Mouse (Mus musculus): Measurements from ENCODE around the gene Cyp2e1. TPM values are rescaled to one million over a fixed set of nuclear protein-coding genes. Genes with fewer than 3 reads are reported as not detected.

Gene Cyp2e1
- total RNA-seq, 4 experiments from 2014 or later, result 3.0 to 9.8 (median 4.0) TPM

DNA sequence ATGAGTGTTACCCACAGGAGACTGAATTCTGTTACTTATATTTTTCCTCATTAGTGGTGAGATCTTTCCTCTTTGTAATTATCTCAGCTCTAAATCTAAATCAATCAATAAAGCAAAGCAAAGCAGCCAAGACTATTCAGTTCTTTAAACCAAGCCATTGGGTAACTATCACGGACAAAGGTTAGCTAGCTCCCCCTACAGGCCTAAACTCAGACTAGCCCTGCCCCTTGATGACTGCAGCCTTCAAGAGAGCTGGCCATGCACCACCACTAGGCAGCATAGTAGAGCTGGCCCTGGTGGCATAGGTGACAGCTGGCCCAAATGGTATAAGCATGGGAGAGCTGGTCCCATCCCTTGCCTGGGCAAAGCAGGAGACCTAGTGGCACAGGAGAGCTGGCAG, 42.2 kb downstream of the Cyp2e1 start:
- DNase-seq (ENCODE audit: low spot score), result no peak

DNA sequence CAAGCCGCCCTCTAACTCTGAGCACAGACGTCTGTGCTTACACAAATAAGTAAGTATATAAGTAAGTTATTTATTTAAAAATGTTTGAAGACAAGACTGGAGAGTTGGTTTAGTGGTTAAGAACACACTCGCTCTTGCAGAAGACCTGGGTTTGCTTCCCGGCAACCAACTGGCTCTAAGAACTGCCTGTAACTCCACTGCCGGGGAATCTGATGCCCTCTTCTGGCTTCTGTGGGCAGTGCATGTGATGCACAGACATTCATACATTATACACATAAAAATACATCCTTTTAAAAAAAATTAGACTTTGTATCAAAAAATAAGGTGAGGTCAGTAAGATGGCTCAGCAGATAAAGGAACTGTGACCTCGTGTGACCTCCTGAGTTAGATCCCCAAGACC, 47.0 kb downstream of the Cyp2e1 start:
- DNase-seq (ENCODE audit: low spot score), result no peak

DNA sequence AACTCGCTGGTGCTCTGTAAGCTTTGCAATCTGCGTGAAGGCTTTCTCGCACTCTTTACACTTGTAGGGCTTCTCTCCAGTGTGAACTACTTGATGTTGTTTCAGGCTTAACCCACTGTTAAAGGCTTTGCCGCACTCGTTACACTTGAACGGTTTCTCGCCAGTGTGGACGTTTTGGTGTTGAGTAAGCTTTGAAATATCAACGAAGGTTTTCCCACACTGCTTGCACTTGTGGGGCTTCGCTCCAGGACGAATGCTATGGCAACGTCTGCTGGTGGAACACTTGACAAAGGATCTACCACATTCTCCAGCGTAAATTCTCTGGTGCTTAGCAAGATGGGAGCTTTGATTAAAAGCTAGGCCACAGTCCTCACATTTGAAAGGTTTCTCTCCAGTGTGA, 48.2 kb downstream of the Cyp2e1 start:
- DNase-seq (ENCODE audit: low spot score), result no peak

DNA sequence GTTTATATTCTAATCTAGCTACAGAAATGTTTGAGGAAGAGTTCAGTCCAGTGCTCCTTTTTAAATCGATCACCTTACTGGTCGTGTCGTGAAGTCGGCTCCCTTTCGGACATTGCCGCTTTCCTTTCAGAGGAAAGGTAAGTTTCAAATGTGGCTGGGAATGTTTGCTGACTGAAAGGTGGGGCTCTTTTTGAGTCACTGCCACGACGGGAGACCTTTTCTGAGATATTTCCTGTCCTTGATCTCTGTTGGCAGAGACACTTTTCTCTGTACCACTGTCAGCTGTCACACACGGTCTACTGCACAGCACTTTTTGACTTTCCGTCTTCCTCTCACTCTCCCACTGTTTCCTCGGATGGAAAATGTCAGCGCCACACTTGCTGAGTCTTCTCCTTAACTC, 49.3 kb downstream of the Cyp2e1 start:
- no peak for DNase-seq (ENCODE audit: low spot score)

DNA sequence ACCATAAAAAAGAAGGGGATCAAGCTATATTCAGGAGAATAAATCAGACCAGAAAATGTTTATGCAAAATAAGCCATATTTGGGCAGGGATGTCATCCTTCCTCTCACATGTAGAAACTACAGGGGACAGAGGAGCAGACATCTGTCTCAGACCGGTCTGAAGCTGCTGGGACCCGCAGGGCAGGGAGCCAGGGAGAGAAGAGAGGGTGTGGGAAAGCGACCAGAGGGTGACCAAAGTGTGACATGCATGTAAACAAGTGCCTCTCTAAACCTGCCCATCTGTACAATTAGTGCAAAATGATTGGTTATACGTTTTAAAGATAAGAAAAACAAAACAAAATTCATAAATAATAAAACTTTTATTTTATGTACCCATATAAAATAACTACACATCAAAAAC, 56.6 kb downstream of the Cyp2e1 start:
- DNase-seq (ENCODE audit: low spot score), result no peak

DNA sequence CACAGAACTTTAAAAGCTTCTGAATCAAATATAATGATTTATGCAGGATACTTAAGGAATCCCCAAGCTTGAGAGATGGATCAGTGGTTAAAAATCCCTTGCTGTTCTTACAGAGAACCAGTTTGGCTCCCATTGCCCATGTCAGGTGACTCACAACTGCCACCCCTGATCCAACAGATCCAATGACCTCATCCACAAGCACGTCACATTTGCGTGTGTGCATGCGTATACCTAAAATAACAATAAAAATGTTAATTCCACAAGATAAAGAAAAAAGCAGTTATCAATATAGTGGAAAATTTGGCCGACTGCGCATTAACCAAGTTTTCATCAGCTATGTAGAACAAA, 57.7 kb downstream of the Cyp2e1 start:
- DNase-seq (ENCODE audit: low spot score), result no peak

DNA sequence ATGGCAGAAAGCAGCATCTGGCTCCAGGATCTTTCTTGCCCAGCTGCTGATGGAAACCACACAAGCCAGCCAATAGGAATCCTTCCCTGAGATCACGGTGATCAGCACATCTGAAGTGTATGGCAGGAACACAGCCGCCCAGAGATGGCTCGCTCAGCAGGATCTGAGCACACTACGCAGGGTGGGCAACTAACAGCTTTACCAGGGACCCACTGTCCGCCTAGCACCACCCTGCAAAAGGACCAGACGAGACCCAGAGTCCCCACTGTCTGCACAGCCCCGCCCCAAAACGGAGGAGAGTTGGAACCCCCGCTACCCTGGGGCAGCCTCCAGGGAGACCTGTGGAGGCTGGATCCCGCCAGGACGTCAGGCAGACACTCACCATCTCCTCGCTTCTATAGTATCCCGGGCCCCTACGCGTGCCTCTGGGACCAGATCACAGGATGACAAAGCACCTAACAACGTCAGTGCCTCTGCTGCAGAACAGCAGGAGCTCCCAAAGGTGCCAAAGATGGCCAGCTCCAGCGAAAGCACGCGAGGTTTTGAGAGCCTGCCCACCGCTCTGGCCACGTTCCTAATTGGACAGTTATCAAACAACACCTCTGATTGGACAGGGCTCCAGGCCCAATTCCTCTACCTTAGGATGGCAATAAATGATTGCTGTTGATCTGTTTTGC, 58.3 kb downstream of the Cyp2e1 start, which contains the start of gene Zfp941:
Zfp941 (minus strand) TSS at position 526 of the 677 bp plus-strand sequence.
- DNase-seq (ENCODE audit: low spot score), result no peak

DNA sequence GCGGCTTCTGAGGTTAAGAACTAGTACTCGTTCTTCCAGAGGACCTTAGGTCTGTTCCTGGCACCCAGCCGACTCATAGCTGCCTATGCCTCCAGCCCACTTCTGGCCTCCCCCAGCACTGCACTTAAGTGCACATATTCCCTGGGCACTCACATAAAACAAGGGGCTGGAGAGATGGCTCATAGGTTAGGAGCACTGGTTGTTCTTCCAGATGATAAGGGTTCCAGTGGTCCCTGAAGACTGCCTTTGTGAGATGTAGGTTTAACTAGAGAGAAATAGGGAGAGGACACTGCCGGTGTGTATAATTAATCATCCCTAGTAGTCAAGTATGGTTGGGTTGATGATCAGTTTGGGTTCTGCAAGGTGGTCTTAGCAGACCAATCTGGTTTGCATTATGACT, 59.2 kb downstream of the Cyp2e1 start:
- DNase-seq (ENCODE audit: low spot score), result no peak

Other genes with a start within 250 kb of the Cyp2e1 start
- gene Olfr538, start 195.9 kb upstream of the Cyp2e1 start, total RNA-seq (2022), result not detected
- gene Olfr46, start 162.5 kb upstream of the Cyp2e1 start, total RNA-seq (2022), result not detected
- gene Olfr61, start 134.8 kb upstream of the Cyp2e1 start, total RNA-seq (2022), result not detected
- not detected for gene Olfr53, start 117.3 kb upstream of the Cyp2e1 start, total RNA-seq (2022)
- not detected for gene Olfr539, start 103.8 kb upstream of the Cyp2e1 start, total RNA-seq (2022)
- gene Olfr45, start 81.8 kb upstream of the Cyp2e1 start, total RNA-seq (2022), result not detected
- not detected for gene Olfr541, start 66.5 kb upstream of the Cyp2e1 start, total RNA-seq (2022)
- under 1 TPM in 1 of 4 experiments, not detected in 3; 0.28 TPM for gene Syce1, start 24.1 kb downstream of the Cyp2e1 start, total RNA-seq (2022)
- gene Zfp941, start 58.4 kb downstream of the Cyp2e1 start, total RNA-seq (2022), result under 1 TPM; 0.06 to 0.53 (median 0.30) TPM
- gene Urah, start 71.3 kb downstream of the Cyp2e1 start, total RNA-seq (2022), result 1 to 10 TPM in 2 of 4 experiments, under 1 TPM in 2; 0.79 to 3.2 (median 1.4) TPM
- gene Scgb1c1, start 81.8 kb downstream of the Cyp2e1 start, total RNA-seq (2022), result 10 to 100 TPM; 26.3 to 49.2 (median 37.1) TPM
- not detected for gene Odf3, start 84.1 kb downstream of the Cyp2e1 start, total RNA-seq (2022)
- not detected for gene Gm45785, start 92.6 kb downstream of the Cyp2e1 start, total RNA-seq (2022)
- 10 to 100 TPM; 22.3 to 24.4 (median 23.3) TPM for gene Ric8a, start 93.2 kb downstream of the Cyp2e1 start, total RNA-seq (2022)
- 10 to 100 TPM in 1 of 4 experiments, 1 to 10 TPM in 3; 7.9 to 11.8 (median 8.8) TPM for gene Bet1l, start 93.8 kb downstream of the Cyp2e1 start, total RNA-seq (2022)
- 10 to 100 TPM; 80.4 to 85.4 (median 84.0) TPM for gene Psmd13, start 118.2 kb downstream of the Cyp2e1 start, total RNA-seq (2022)
- gene Sirt3, start 118.6 kb downstream of the Cyp2e1 start, total RNA-seq (2022), result 10 to 100 TPM; 67.8 to 72.6 (median 69.6) TPM
- 1,000 to 10,000 TPM; 2,926 to 3,503 (median 3,138) TPM for gene Cox8b, start 136.7 kb downstream of the Cyp2e1 start, total RNA-seq (2022)
- not detected for gene Nlrp6, start 157.2 kb downstream of the Cyp2e1 start, total RNA-seq (2022)
- gene Pgghg, start 177.7 kb downstream of the Cyp2e1 start, total RNA-seq (2022), result 1 to 10 TPM; 3.8 to 5.3 (median 4.3) TPM
- gene Ifitm5, start 186.6 kb downstream of the Cyp2e1 start, total RNA-seq (2022), result under 1 TPM in 3 of 4 experiments, not detected in 1; 0.35 to 0.72 (median 0.37) TPM
- gene Gm45717, start 192.2 kb downstream of the Cyp2e1 start, total RNA-seq (2022), result not detected
- 100 to 1,000 TPM in 1 of 4 experiments, 10 to 100 TPM in 3; 86.2 to 101 (median 90.3) TPM for gene Ifitm2, start 192.2 kb downstream of the Cyp2e1 start, total RNA-seq (2022)
- gene Ifitm1, start 203.5 kb downstream of the Cyp2e1 start, total RNA-seq (2022), result 1 to 10 TPM; 1.6 to 6.3 (median 5.0) TPM
- gene Ifitm3, start 247.0 kb downstream of the Cyp2e1 start, total RNA-seq (2022), result 100 to 1,000 TPM in 1 of 4 experiments, 10 to 100 TPM in 3; 83.5 to 104 (median 88.4) TPM

Measured in heart, adult 8-10 months (tissue).